Mouse (Mus musculus): ENCODE results near the gene Chchd6. TPM values are rescaled to one million over a fixed set of nuclear protein-coding genes. Genes with fewer than 3 reads are reported as not detected.
A peak's percentile ranks its signal among the peaks of the same experiment; 100 is the strongest.

Chchd6 gene
- polyA plus RNA-seq, 1 experiment from 2014 or later = 168 TPM

GRCm38 (mm10) chr6:89595777-89596146, 310 bp upstream of the Chchd6 start:
- Histone ChIP-seq H3K4me2 (ENCODE audit: low read length) (peak overlapping the region; percentile 68), H3K4me3 (replicated peaks; ENCODE audit: low read length) (peak overlapping the region; percentile 92), H3K27me3 (replicated peaks; ENCODE audit: control insufficient read depth, insufficient read depth, low read length) (no peaks in the 10 kb centered on the region), H3K9me3 (ENCODE audit: control insufficient read depth, low read length) (no peaks in the 10 kb centered on the region), H3K27ac (ENCODE audit: low read length) (no peak overlapping the region), H3K9ac (replicated peaks; ENCODE audit: low read depth, low read length) (no peak overlapping the region), H3K36me3 (ENCODE audit: control insufficient read depth, insufficient read depth) (no peaks in the 10 kb centered on the region), H3K4me1 (replicated peaks; ENCODE audit: control insufficient read depth, insufficient read depth, low read length) (peaks cover 9% of the 10 kb centered on the region)
- ATAC-seq = peak; percentile 47
- WGBS = 26% methylated on average over 5 of the region's 5 CpGs

DNA sequence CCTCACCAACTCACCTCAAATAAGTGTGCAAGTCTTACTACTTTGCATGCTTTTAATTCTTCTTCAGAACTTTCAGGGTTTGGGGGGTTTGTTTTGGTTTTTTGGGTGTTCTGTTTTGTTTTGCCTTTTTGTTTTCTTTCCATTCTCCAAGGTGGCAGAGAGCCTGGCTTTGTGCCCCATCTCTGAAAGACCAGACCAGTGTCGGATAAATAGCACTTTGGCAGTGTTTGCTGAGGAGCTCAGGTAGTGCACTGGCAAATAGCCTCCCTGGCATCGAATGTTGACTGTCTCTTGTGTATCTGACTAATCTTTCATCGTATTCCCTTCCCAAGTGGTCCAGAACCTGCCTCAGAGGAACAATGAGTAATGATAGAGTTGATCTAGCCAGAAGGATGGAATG, 3.4 kb downstream of the Chchd6 start:
- H3K36me3 ChIP-seq (ENCODE audit: control insufficient read depth, insufficient read depth) = no peaks in the 10 kb centered on the region
- peaks cover 9% of the 10 kb centered on the region for H3K4me1 ChIP-seq (replicated peaks; ENCODE audit: control insufficient read depth, insufficient read depth, low read length)
- H3K4me3 ChIP-seq (replicated peaks; ENCODE audit: low read length) = no peak overlapping the region
- H3K27me3 ChIP-seq (replicated peaks; ENCODE audit: control insufficient read depth, insufficient read depth, low read length) = no peaks in the 10 kb centered on the region
- ATAC-seq = no peak
- no peak overlapping the region for H3K4me2 ChIP-seq (ENCODE audit: low read length)
- no peak overlapping the region for H3K9ac ChIP-seq (replicated peaks; ENCODE audit: low read depth, low read length)
- H3K9me3 ChIP-seq (ENCODE audit: control insufficient read depth, low read length) = no peaks in the 10 kb centered on the region
- H3K27ac ChIP-seq (ENCODE audit: low read length) = no peak overlapping the region
- 56% methylated on average over 3 of the region's 3 CpGs for WGBS

GRCm38 (mm10) chr6:89591531-89591930, 3.9 kb downstream of the Chchd6 start:
- H3K9ac ChIP-seq (replicated peaks; ENCODE audit: low read depth, low read length) = no peak overlapping the region
- ATAC-seq = no peak
- H3K36me3 ChIP-seq (ENCODE audit: control insufficient read depth, insufficient read depth) = no peaks in the 10 kb centered on the region
- H3K27ac ChIP-seq (ENCODE audit: low read length) = no peak overlapping the region
- no peaks in the 10 kb centered on the region for H3K27me3 ChIP-seq (replicated peaks; ENCODE audit: control insufficient read depth, insufficient read depth, low read length)
- no peak overlapping the region for H3K4me3 ChIP-seq (replicated peaks; ENCODE audit: low read length)
- no peak overlapping the region for H3K4me2 ChIP-seq (ENCODE audit: low read length)
- H3K4me1 ChIP-seq (replicated peaks; ENCODE audit: control insufficient read depth, insufficient read depth, low read length) = peaks cover 9% of the 10 kb centered on the region
- WGBS = 75% methylated on average over 3 of the region's 3 CpGs
- no peaks in the 10 kb centered on the region for H3K9me3 ChIP-seq (ENCODE audit: control insufficient read depth, low read length)

DNA sequence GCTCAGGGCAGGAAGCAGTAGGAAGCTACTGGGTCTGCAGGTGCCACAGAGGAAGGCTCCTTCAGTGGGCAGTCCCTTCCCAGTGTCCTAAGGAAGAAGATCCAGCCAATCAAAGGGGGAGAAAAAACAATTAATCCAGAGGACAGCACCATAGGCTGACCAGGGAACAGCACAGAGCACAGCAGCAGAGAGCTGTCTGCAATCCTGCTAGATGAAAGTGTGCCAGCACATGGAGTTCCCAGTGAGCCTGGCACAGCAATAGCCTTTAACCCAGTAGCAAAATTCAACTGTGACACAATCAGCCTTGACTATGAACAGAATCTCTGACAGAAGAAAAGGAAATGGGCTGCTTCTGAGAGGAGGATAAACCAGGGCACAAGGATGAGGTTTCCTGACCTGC, 9.8 kb downstream of the Chchd6 start:
- peaks cover 17% of the 10 kb centered on the region for H3K4me1 ChIP-seq (replicated peaks; ENCODE audit: control insufficient read depth, insufficient read depth, low read length)
- H3K27me3 ChIP-seq (replicated peaks; ENCODE audit: control insufficient read depth, insufficient read depth, low read length) = no peaks in the 10 kb centered on the region
- ATAC-seq = peak; percentile 35; the same call in 1 of the 2 replicates
- H3K9ac ChIP-seq (replicated peaks; ENCODE audit: low read depth, low read length) = no peak overlapping the region
- H3K36me3 ChIP-seq (ENCODE audit: control insufficient read depth, insufficient read depth) = no peaks in the 10 kb centered on the region
- H3K27ac ChIP-seq (ENCODE audit: low read length) = no peak overlapping the region
- H3K9me3 ChIP-seq (ENCODE audit: control insufficient read depth, low read length) = no peaks in the 10 kb centered on the region
- no peak overlapping the region for H3K4me3 ChIP-seq (replicated peaks; ENCODE audit: low read length)
- no peak overlapping the region; the same call in 1 of the 2 replicates for H3K4me2 ChIP-seq (ENCODE audit: low read length)

GRCm38 (mm10) chr6:89584634-89585409, 10.6 kb downstream of the Chchd6 start:
- no peak overlapping the region for H3K4me3 ChIP-seq (replicated peaks; ENCODE audit: low read length)
- no peaks in the 10 kb centered on the region for H3K9me3 ChIP-seq (ENCODE audit: control insufficient read depth, low read length)
- H3K27me3 ChIP-seq (replicated peaks; ENCODE audit: control insufficient read depth, insufficient read depth, low read length) = no peaks in the 10 kb centered on the region
- ATAC-seq = peak; percentile 79
- no peak overlapping the region; the same call in 1 of the 2 replicates for H3K9ac ChIP-seq (replicated peaks; ENCODE audit: low read depth, low read length)
- 5% methylated on average over 5 of the region's 5 CpGs for WGBS
- H3K4me2 ChIP-seq (ENCODE audit: low read length) = no peak overlapping the region
- H3K36me3 ChIP-seq (ENCODE audit: control insufficient read depth, insufficient read depth) = no peaks in the 10 kb centered on the region
- H3K4me1 ChIP-seq (replicated peaks; ENCODE audit: control insufficient read depth, insufficient read depth, low read length) = peaks cover 17% of the 10 kb centered on the region
- H3K27ac ChIP-seq (ENCODE audit: low read length) = no peak overlapping the region

- H3K36me3 ChIP-seq (ENCODE audit: control insufficient read depth, insufficient read depth) = no peaks in the 10 kb centered on the region
- no peak overlapping the region for H3K9ac ChIP-seq (replicated peaks; ENCODE audit: low read depth, low read length)
- no peaks in the 10 kb centered on the region for H3K9me3 ChIP-seq (ENCODE audit: control insufficient read depth, low read length)
- H3K4me3 ChIP-seq (replicated peaks; ENCODE audit: low read length) = no peak overlapping the region
- 91% methylated on average over 3 of the region's 3 CpGs for WGBS
- ATAC-seq = no peak
- no peak overlapping the region for H3K27ac ChIP-seq (ENCODE audit: low read length)
- H3K4me2 ChIP-seq (ENCODE audit: low read length) = no peak overlapping the region
- no peaks in the 10 kb centered on the region for H3K27me3 ChIP-seq (replicated peaks; ENCODE audit: control insufficient read depth, insufficient read depth, low read length)
- peaks cover 17% of the 10 kb centered on the region for H3K4me1 ChIP-seq (replicated peaks; ENCODE audit: control insufficient read depth, insufficient read depth, low read length)
These were observed 12.3 kb downstream of the Chchd6 start for GRCm38 (mm10) chr6:89583170-89583569.

- WGBS = 69% methylated on average over 2 of the region's 2 CpGs
These were observed 20.8 kb downstream of the Chchd6 start for GRCm38 (mm10) chr6:89574641-89575040.

GRCm38 (mm10) chr6:89573768-89574167, 21.7 kb downstream of the Chchd6 start:
- no peaks in the 10 kb centered on the region for H3K9me3 ChIP-seq (ENCODE audit: control insufficient read depth, low read length)
- no peak overlapping the region for H3K4me3 ChIP-seq (replicated peaks; ENCODE audit: low read length)
- H3K27ac ChIP-seq (ENCODE audit: low read length) = no peak overlapping the region
- no peaks in the 10 kb centered on the region for H3K36me3 ChIP-seq (ENCODE audit: control insufficient read depth, insufficient read depth)
- 81% methylated on average over 2 of the region's 2 CpGs for WGBS
- no peak overlapping the region for H3K4me2 ChIP-seq (ENCODE audit: low read length)
- no peak for ATAC-seq
- H3K4me1 ChIP-seq (replicated peaks; ENCODE audit: control insufficient read depth, insufficient read depth, low read length) = no peaks in the 10 kb centered on the region
- no peak overlapping the region for H3K9ac ChIP-seq (replicated peaks; ENCODE audit: low read depth, low read length)
- no peaks in the 10 kb centered on the region for H3K27me3 ChIP-seq (replicated peaks; ENCODE audit: control insufficient read depth, insufficient read depth, low read length)

More at GRCm38 (mm10) chr6:89574641-89575040, 20.8 kb downstream of the Chchd6 start:
- Histone ChIP-seq H3K9me3 (ENCODE audit: control insufficient read depth, low read length) (no peaks in the 10 kb centered on the region), H3K27ac (ENCODE audit: low read length) (no peak overlapping the region), H3K36me3 (ENCODE audit: control insufficient read depth, insufficient read depth) (no peaks in the 10 kb centered on the region), H3K4me3 (replicated peaks; ENCODE audit: low read length) (no peak overlapping the region), H3K4me1 (replicated peaks; ENCODE audit: control insufficient read depth, insufficient read depth, low read length) (no peaks in the 10 kb centered on the region), H3K4me2 (ENCODE audit: low read length) (no peak overlapping the region), H3K27me3 (replicated peaks; ENCODE audit: control insufficient read depth, insufficient read depth, low read length) (no peaks in the 10 kb centered on the region), H3K9ac (replicated peaks; ENCODE audit: low read depth, low read length) (no peak overlapping the region)
- ATAC-seq = no peak

- Histone ChIP-seq H3K4me1 (replicated peaks; ENCODE audit: control insufficient read depth, insufficient read depth, low read length) (no peaks in the 10 kb centered on the region), H3K9me3 (ENCODE audit: control insufficient read depth, low read length) (no peaks in the 10 kb centered on the region), H3K4me2 (ENCODE audit: low read length) (no peak overlapping the region), H3K36me3 (ENCODE audit: control insufficient read depth, insufficient read depth) (no peaks in the 10 kb centered on the region), H3K4me3 (replicated peaks; ENCODE audit: low read length) (no peak overlapping the region), H3K9ac (replicated peaks; ENCODE audit: low read depth, low read length) (no peak overlapping the region), H3K27ac (ENCODE audit: low read length) (no peak overlapping the region), H3K27me3 (replicated peaks; ENCODE audit: control insufficient read depth, insufficient read depth, low read length) (no peaks in the 10 kb centered on the region)
- no peak for ATAC-seq
These were observed 22.4 kb downstream of the Chchd6 start for GRCm38 (mm10) chr6:89572921-89573636.
